16 mouse cellular contexts compared by ENCODE assay signal in the genomic region with DNA sequence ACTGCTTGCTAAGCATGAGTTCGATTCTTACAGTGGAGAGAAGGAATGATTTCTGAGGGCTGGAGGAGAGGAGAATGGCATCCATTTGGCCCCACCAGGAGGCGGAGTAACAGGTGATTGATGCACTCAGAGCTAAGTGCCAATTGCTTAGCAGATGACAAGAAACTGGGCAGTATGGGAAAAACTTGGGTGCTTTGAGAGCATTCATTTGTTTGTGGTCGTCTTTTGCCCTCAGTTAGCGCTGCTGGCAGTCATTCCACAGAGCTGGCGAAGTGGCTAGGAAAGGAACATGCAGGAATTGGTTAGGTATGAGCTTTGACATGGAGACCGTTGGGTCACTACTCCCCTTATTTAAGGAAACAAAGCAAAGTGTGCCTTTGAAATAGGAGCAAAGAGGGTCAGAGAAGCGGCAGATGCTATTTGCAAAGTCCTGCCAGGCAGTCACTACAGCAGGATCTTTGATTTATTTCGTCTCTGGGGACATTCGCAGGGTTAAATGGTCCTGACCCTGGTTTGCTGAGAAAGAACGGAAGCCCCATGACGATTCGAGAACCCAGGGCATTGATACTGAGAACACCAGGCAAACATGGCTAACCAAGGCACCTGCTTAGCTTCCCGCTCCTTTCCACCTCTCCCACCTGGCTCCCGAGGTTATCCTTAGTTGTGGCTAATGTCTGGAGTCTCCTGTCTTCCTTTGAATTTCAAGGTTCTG. TPM values are rescaled to one million over a fixed set of nuclear protein-coding genes. Genes with fewer than 3 reads are reported as not detected.
A peak's percentile ranks its signal among the peaks of the same experiment; 100 is the strongest.
DNase-seq lines count a peak whose midpoint lies in the region; ATAC-seq lines count a peak whose summit lies in the region.
"Had no signal": no experiment of that assay in that cellular context is flagged by ENCODE, and none has a peak within 500 bp of the region (broad histone marks: within the 10 kb centered on the region; RNA-seq: fewer than 3 reads in every experiment).

No protein-coding gene starts in this region.

- peaks cover 12% of the 10 kb centered on the region for H3K36me3 ChIP-seq in hindbrain, embryonic 10.5 days
- no peaks in the 10 kb centered on the region for H3K36me3 ChIP-seq in hindbrain, embryonic 12.5 days
- H3K36me3 ChIP-seq in midbrain, embryonic 10.5 days = peaks cover 13% of the 10 kb centered on the region
- no peaks in the 10 kb centered on the region for H3K36me3 ChIP-seq in midbrain, embryonic 15.5 days (replicated peaks)
- H3K36me3 ChIP-seq: intestine, embryonic 15.5 days had no signal

- H3K4me1 ChIP-seq in hindbrain, embryonic 10.5 days (replicated peaks) = peaks cover 92% of the 10 kb centered on the region
- peaks cover 70% of the 10 kb centered on the region for H3K4me1 ChIP-seq in hindbrain, embryonic 12.5 days
- H3K4me1 ChIP-seq in midbrain, embryonic 10.5 days = peaks cover 84% of the 10 kb centered on the region
- H3K4me1 ChIP-seq in midbrain, embryonic 15.5 days = peaks cover 27% of the 10 kb centered on the region

- H3K9ac ChIP-seq in hindbrain, embryonic 12.5 days = no peak overlapping the region
- H3K9ac ChIP-seq in midbrain, embryonic 15.5 days = no peak overlapping the region
- H3K9ac ChIP-seq: intestine, embryonic 15.5 days; liver, embryonic 14.5 days had no signal

- H3K4me3 ChIP-seq in hindbrain, embryonic 10.5 days = no peak overlapping the region
- H3K4me3 ChIP-seq in hindbrain, embryonic 12.5 days = no peak overlapping the region
- H3K4me3 ChIP-seq in midbrain, embryonic 10.5 days = no peak overlapping the region
- no peak overlapping the region for H3K4me3 ChIP-seq in midbrain, embryonic 15.5 days
- H3K4me3 ChIP-seq: intestine, embryonic 15.5 days had no signal

- WGBS in hindbrain, embryonic 10.5 days = 31% methylated on average over 14 of the region's 14 CpGs
- 28% methylated on average over 14 of the region's 14 CpGs for WGBS in hindbrain, embryonic 12.5 days
- 50% methylated on average over 14 of the region's 14 CpGs for WGBS in midbrain, embryonic 10.5 days
- WGBS in midbrain, embryonic 15.5 days = 47% methylated on average over 14 of the region's 14 CpGs

- no peaks in the 10 kb centered on the region for H3K27me3 ChIP-seq in hindbrain, embryonic 10.5 days (ENCODE audit: insufficient read depth, poor library complexity, severe bottlenecking)
- no peaks in the 10 kb centered on the region for H3K27me3 ChIP-seq in hindbrain, embryonic 12.5 days
- no peaks in the 10 kb centered on the region for H3K27me3 ChIP-seq in midbrain, embryonic 10.5 days (ENCODE audit: low read depth, poor library complexity, severe bottlenecking)
- no peaks in the 10 kb centered on the region for H3K27me3 ChIP-seq in midbrain, embryonic 15.5 days (replicated peaks)
- H3K27me3 ChIP-seq: intestine, embryonic 15.5 days had no signal

- H3K27ac ChIP-seq in hindbrain, embryonic 10.5 days = peak overlapping the region; percentile 37; the same call in 1 of the 2 replicates
- H3K27ac ChIP-seq in hindbrain, embryonic 12.5 days = no peak overlapping the region
- peak overlapping the region; percentile 28; the same call in 1 of the 2 replicates for H3K27ac ChIP-seq in midbrain, embryonic 10.5 days (replicated peaks)
- no peak overlapping the region for H3K27ac ChIP-seq in midbrain, embryonic 15.5 days
- H3K27ac ChIP-seq: intestine, embryonic 15.5 days; liver, embryonic 14.5 days had no signal

- no peak for DNase-seq in hindbrain, embryonic 10.5 days (ENCODE audit: low spot score)
- DNase-seq in midbrain, embryonic 10.5 days (ENCODE audit: low spot score) = no peak
- DNase-seq in Muller cell, postnatal 12 days (ENCODE audit: inconsistent ontology term) = peak; percentile 71
- DNase-seq in embryo, embryonic 10.5 days (ENCODE audit: low spot score) = peak; percentile 77
- no peak for DNase-seq in thymus, adult 18-20 months
- DNase-seq: cerebellum, adult 8-10 months; gastrocnemius, postnatal 36 days; layer of hippocampus, postnatal 36 days; lung, postnatal 10 days; thymus, postnatal 36 days had no signal

- H3K9me3 ChIP-seq in hindbrain, embryonic 10.5 days = no peaks in the 10 kb centered on the region
- no peaks in the 10 kb centered on the region for H3K9me3 ChIP-seq in hindbrain, embryonic 12.5 days (replicated peaks)
- no peaks in the 10 kb centered on the region for H3K9me3 ChIP-seq in midbrain, embryonic 10.5 days (replicated peaks)
- no peaks in the 10 kb centered on the region for H3K9me3 ChIP-seq in midbrain, embryonic 15.5 days
- H3K9me3 ChIP-seq: intestine, embryonic 15.5 days had no signal

- no peak overlapping the region for H3K4me2 ChIP-seq in hindbrain, embryonic 12.5 days (replicated peaks)
- H3K4me2 ChIP-seq in midbrain, embryonic 15.5 days = no peak overlapping the region
- H3K4me2 ChIP-seq: intestine, embryonic 15.5 days had no signal

- no peak for ATAC-seq in hindbrain, embryonic 12.5 days (ENCODE audit: low FRiP score)
- no peak for ATAC-seq in midbrain, embryonic 15.5 days (replicated peaks)
- ATAC-seq: forebrain, embryonic 16.5 days; intestine, embryonic 15.5 days; midbrain, embryonic 16.5 days had no signal

RNA-seq across cellular contexts. Expression of gene Sh3bp4, which starts 12.1 kb away (rescaled TPM):
- polyA plus RNA-seq in hindbrain, embryonic 10.5 days (2016; fragmentation: Nextera tagmentation; extraction: Ambion mirVana) = 25.3 and 27.2 TPM in 2 replicates
- polyA plus RNA-seq in hindbrain, embryonic 12.5 days (2016; fragmentation: Nextera tagmentation; extraction: Ambion mirVana) = 28.0 and 31.4 TPM in 2 replicates
- polyA plus RNA-seq in midbrain, embryonic 10.5 days (2016; fragmentation: Nextera tagmentation; extraction: Ambion mirVana) = 23.8 and 25.1 TPM in 2 replicates
- polyA plus RNA-seq in midbrain, embryonic 15.5 days (2015; fragmentation: Nextera tagmentation; extraction: Ambion mirVana) = 12.3 and 12.4 TPM in 2 replicates

Comparison
In these comparisons a context has a peak if more than half of its experiments do, and no peak if none do; other contexts are left out.
1. H3K27ac ChIP-seq: peak in hindbrain, embryonic 10.5 days (single experiment) and midbrain, embryonic 10.5 days (single experiment); none in hindbrain, embryonic 12.5 days (single experiment) and midbrain, embryonic 15.5 days (single experiment).
2. DNase-seq: peak in Muller cell, postnatal 12 days (single experiment) and embryo, embryonic 10.5 days (single experiment); none in hindbrain, embryonic 10.5 days (single experiment), midbrain, embryonic 10.5 days (single experiment) and thymus, adult 18-20 months (0 of 2).